Comparison of ENCODE assay signal across 7 mouse cellular contexts in genomic region chr14:25459016-25459393, GRCm38 (mm10). TPM values are rescaled to one million over a fixed set of nuclear protein-coding genes. Genes with fewer than 3 reads are reported as not detected.
DNase-seq lines count a peak whose midpoint lies in the region; ATAC-seq and TF ChIP-seq lines count a peak whose summit lies in the region.

TSS of gene Zmiz1 (plus strand) at chr14:25459185.

- no peaks in the 10 kb centered on the region for H3K36me3 ChIP-seq in embryonic facial prominence, embryonic 13.5 days
- H3K36me3 ChIP-seq in limb, embryonic 13.5 days = no peaks in the 10 kb centered on the region
- H3K36me3 ChIP-seq in midbrain, embryonic 15.5 days (replicated peaks) = no peaks in the 10 kb centered on the region
- H3K36me3 ChIP-seq in spleen, adult 2 months (ENCODE audit: control insufficient read depth, insufficient read depth, low read length) = no peaks in the 10 kb centered on the region

- peak; percentile 54; the same call in 1 of the 2 replicates for TF ChIP-seq POLR2A in spleen, adult 2 months (IDR thresholded peaks at IDR 0.05; ENCODE audit: low read depth, low read length)

- peak; percentile 94 for DNase-seq in adrenal gland, postnatal 14 days
- DNase-seq in heart, adult 8-10 months (ENCODE audit: low spot score) = peak; percentile 90
- DNase-seq in kidney, adult 8-10 months = peak; percentile 90 to 93
- peak; percentile 63 to 80 for DNase-seq in spleen, adult 2 months (ENCODE audit: low read depth in 1 of 2, low spot score in 2 of 2)

- peaks cover 59% of the 10 kb centered on the region for H3K4me1 ChIP-seq in embryonic facial prominence, embryonic 13.5 days
- H3K4me1 ChIP-seq in limb, embryonic 13.5 days = peaks cover 56% of the 10 kb centered on the region
- peaks cover 56% of the 10 kb centered on the region for H3K4me1 ChIP-seq in midbrain, embryonic 15.5 days
- peaks cover 22% of the 10 kb centered on the region; the same call in 1 of the 2 replicates for H3K4me1 ChIP-seq in spleen, adult 2 months (ENCODE audit: control insufficient read depth, insufficient read depth, insufficient read length)

- H3K4me2 ChIP-seq in embryonic facial prominence, embryonic 13.5 days = peak within 1 kb of the TSS; percentile 94
- peak within 1 kb of the TSS; percentile 75 for H3K4me2 ChIP-seq in limb, embryonic 13.5 days (replicated peaks)
- peak within 1 kb of the TSS; percentile 74 for H3K4me2 ChIP-seq in midbrain, embryonic 15.5 days

- peak within 1 kb of the TSS; percentile 99 for H3K9ac ChIP-seq in embryonic facial prominence, embryonic 13.5 days
- H3K9ac ChIP-seq in limb, embryonic 13.5 days = peak within 1 kb of the TSS; percentile 100
- peak within 1 kb of the TSS; percentile 99 for H3K9ac ChIP-seq in midbrain, embryonic 15.5 days

- peak within 1 kb of the TSS; percentile 100 for H3K27ac ChIP-seq in embryonic facial prominence, embryonic 13.5 days
- H3K27ac ChIP-seq in limb, embryonic 13.5 days = peak within 1 kb of the TSS; percentile 100
- H3K27ac ChIP-seq in midbrain, embryonic 15.5 days = peak within 1 kb of the TSS; percentile 98
- H3K27ac ChIP-seq in spleen, adult 2 months (ENCODE audit: insufficient read depth, low read length) = peak within 1 kb of the TSS; percentile 93

- no peaks in the 10 kb centered on the region for H3K27me3 ChIP-seq in embryonic facial prominence, embryonic 13.5 days
- no peaks in the 10 kb centered on the region for H3K27me3 ChIP-seq in limb, embryonic 13.5 days
- no peaks in the 10 kb centered on the region for H3K27me3 ChIP-seq in midbrain, embryonic 15.5 days (replicated peaks)
- H3K27me3 ChIP-seq in spleen, adult 2 months (ENCODE audit: control insufficient read depth, insufficient read depth, low read length) = no peaks in the 10 kb centered on the region

- under 1% methylated on average over 42 of the region's 42 CpGs for WGBS in embryonic facial prominence, embryonic 13.5 days
- WGBS in limb, embryonic 13.5 days = under 1% methylated on average over 42 of the region's 42 CpGs
- under 1% methylated on average over 42 of the region's 42 CpGs for WGBS in midbrain, embryonic 15.5 days
- WGBS in spleen, adult 2 months = under 1% methylated on average over 42 of the region's 42 CpGs

- no peak for TF ChIP-seq CTCF in spleen, adult 2 months (IDR thresholded peaks at IDR 0.05; ENCODE audit: extremely low read depth, insufficient read depth, insufficient read length, insufficient replicate concordance)

- H3K4me3 ChIP-seq in embryonic facial prominence, embryonic 13.5 days = peak within 1 kb of the TSS; percentile 99
- peak within 1 kb of the TSS; percentile 99 for H3K4me3 ChIP-seq in limb, embryonic 13.5 days
- peak within 1 kb of the TSS; percentile 98 for H3K4me3 ChIP-seq in midbrain, embryonic 15.5 days
- H3K4me3 ChIP-seq in spleen, adult 2 months (ENCODE audit: extremely low read depth, insufficient read depth, insufficient read length) = peak within 1 kb of the TSS; percentile 92

- no peaks in the 10 kb centered on the region for H3K9me3 ChIP-seq in embryonic facial prominence, embryonic 13.5 days
- H3K9me3 ChIP-seq in limb, embryonic 13.5 days = no peaks in the 10 kb centered on the region
- H3K9me3 ChIP-seq in midbrain, embryonic 15.5 days = no peaks in the 10 kb centered on the region

- ATAC-seq in embryonic facial prominence, embryonic 13.5 days (ENCODE audit: insufficient number of reproducible peaks, insufficient read depth, low FRiP score, low TSS enrichment, low read depth) = peak; percentile 67
- peak; percentile 59; the same call in 1 of the 2 replicates for ATAC-seq in limb, embryonic 13.5 days (ENCODE audit: low FRiP score, low read depth)
- ATAC-seq in midbrain, embryonic 15.5 days (replicated peaks) = peak; percentile 20

RNA-seq across cellular contexts. Expression of gene Zmiz1, which starts in this region (rescaled TPM):
- 96.4 and 96.9 TPM in 2 replicates for total RNA-seq in adrenal gland, postnatal 14 days (2021)
- 44.3 and 52.9 TPM in 2 replicates for polyA plus RNA-seq in embryonic facial prominence, embryonic 13.5 days (2015; fragmentation: Nextera tagmentation; extraction: Ambion mirVana)
- total RNA-seq in heart, adult 8-10 months (2022) = 10 to 100 TPM; 34.7 to 44.1 (median 40.4) TPM
- 66.7 and 68.6 TPM in 2 replicates for polyA plus RNA-seq in limb, embryonic 13.5 days (2015; fragmentation: Nextera tagmentation; extraction: Ambion mirVana)
- 77.3 and 78.8 TPM in 2 replicates for polyA plus RNA-seq in midbrain, embryonic 15.5 days (2015; fragmentation: Nextera tagmentation; extraction: Ambion mirVana)
- 48.1 and 48.5 TPM in 2 replicates for polyA plus RNA-seq in spleen, adult 2 months (2012; rRNA removed)

Comparison
In these comparisons a context has a peak if more than half of its experiments do, and no peak if none do; other contexts are left out.
1. Peak in every context shown above with its lines: DNase-seq, ATAC-seq, H3K4me3 ChIP-seq and H3K27ac ChIP-seq.